Mouse (Mus musculus) E14TG2a.4 (cell line): ENCODE measurements around the gene Fsip1.

Experiments used
- CTCF ChIP-seq: conservative IDR thresholded peaks from 2 replicates; pipeline ENCODE4 v1.5.1; 2014; ENCODE audit warnings: low read length
- POU5F1 ChIP-seq: IDR thresholded peaks from 2 replicates; pipeline ENCODE4 v1.6.1; 2014; ENCODE audit warnings: low read length, borderline replicate concordance

DNA sequence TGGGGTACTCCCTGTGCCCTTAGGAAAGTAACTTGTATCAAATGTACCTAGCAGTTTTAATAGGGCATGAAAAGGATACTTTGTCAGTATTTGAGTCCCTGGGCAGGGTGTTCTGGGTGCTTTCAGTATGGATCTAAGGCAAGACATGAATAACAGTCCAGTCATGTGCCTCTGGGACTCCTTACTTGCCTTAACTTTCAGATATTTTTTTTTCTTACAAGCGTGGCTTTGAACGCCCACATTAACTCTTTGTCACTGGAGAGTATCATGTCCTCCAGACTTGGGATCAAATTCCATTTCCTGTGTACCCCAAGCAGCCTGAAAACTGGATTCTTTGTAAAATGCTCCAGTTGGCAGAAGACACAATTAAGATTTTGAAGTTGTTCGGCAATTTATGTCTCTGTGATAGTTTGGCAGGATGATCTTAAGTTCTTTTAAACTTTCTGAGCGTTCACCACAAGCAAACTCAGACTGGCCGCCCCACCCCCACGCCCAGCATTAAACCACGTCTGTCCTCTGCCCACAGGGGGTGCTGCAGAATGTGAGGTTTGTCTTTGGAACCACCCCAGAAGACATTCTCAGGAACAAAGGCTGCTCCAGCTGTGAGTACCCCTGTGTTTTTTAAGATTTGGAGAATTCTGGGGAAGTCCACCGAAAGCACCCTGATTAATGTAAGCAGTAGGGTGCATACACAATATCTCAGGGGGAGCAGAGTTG is 142.8 kb downstream of the Fsip1 start:
- TF ChIP-seq CTCF, result no peak
- TF ChIP-seq POU5F1, result no peak
